ENCODE assay signal across 8 mouse cellular contexts in genomic region chr7:28301616-28302433, GRCm38 (mm10). TPM values are rescaled to one million over a fixed set of nuclear protein-coding genes. Genes with fewer than 3 reads are reported as not detected.
DNase-seq lines count a peak whose midpoint lies in the region; ATAC-seq and TF ChIP-seq lines count a peak whose summit lies in the region.

Gene Dll3, minus strand, starts transcription at chr7:28302238.

- 1% methylated on average over 30 of the region's 30 CpGs for WGBS in heart, embryonic 13.5 days
- WGBS in kidney, postnatal 0 days, result under 1% methylated on average over 30 of the region's 30 CpGs
- whole genome bisulfite sequencing in lung, embryonic 16.5 days, result 2% methylated on average over 30 of the region's 30 CpGs

- no peak within 1 kb of the TSS for H3K27ac ChIP-seq in heart, embryonic 13.5 days (replicated peaks)
- H3K27ac ChIP-seq in kidney, postnatal 0 days, result no peak within 1 kb of the TSS
- H3K27ac ChIP-seq in lung, embryonic 16.5 days (ENCODE audit: low read length), result no peak within 1 kb of the TSS

- peak; percentile 35 for DNase-seq in urinary bladder, postnatal 25 days (ENCODE audit: low spot score)
- DNase-seq in urinary bladder, adult 2 months (ENCODE audit: low spot score), result no peak
- peak; percentile 84 for DNase-seq in embryo, embryonic 10.5 days (ENCODE audit: low spot score)
- peak; percentile 68 for DNase-seq in kidney, postnatal 0 days (ENCODE audit: low spot score)
- peak; percentile 83 for DNase-seq in retina, embryonic 14.5 days (ENCODE audit: low spot score)

- H3K4me1 ChIP-seq in heart, embryonic 13.5 days, result peaks cover 15% of the 10 kb centered on the region
- H3K4me1 ChIP-seq in kidney, postnatal 0 days (replicated peaks; ENCODE audit: insufficient read depth, low read length), result peaks cover 2% of the 10 kb centered on the region; the same call in 1 of the 2 replicates
- H3K4me1 ChIP-seq in lung, embryonic 16.5 days (replicated peaks; ENCODE audit: control insufficient read depth, insufficient read depth, low read length), result peaks cover 5% of the 10 kb centered on the region

- peaks cover 70% of the 10 kb centered on the region for H3K27me3 ChIP-seq in heart, embryonic 13.5 days (replicated peaks)
- peaks cover 28% of the 10 kb centered on the region for H3K27me3 ChIP-seq in kidney, postnatal 0 days (ENCODE audit: insufficient read depth, low read length)
- H3K27me3 ChIP-seq in lung, embryonic 16.5 days (ENCODE audit: control insufficient read depth, insufficient read depth, low read depth, low read length), result peaks cover 36% of the 10 kb centered on the region

- H3K9me3 ChIP-seq in heart, embryonic 13.5 days, result no peaks in the 10 kb centered on the region
- no peaks in the 10 kb centered on the region for H3K9me3 ChIP-seq in kidney, postnatal 0 days (replicated peaks; ENCODE audit: low read length)
- no peaks in the 10 kb centered on the region for H3K9me3 ChIP-seq in lung, embryonic 16.5 days (ENCODE audit: control insufficient read depth, low read length)

- peak; percentile 74 for TF ChIP-seq CTCF in kidney, postnatal 0 days (IDR thresholded peaks at IDR 0.05; ENCODE audit: low read depth)

- peak within 1 kb of the TSS; percentile 70 for H3K4me2 ChIP-seq in heart, embryonic 13.5 days
- H3K4me2 ChIP-seq in kidney, postnatal 0 days (ENCODE audit: low read length), result peak within 1 kb of the TSS; percentile 53
- H3K4me2 ChIP-seq in lung, embryonic 16.5 days (ENCODE audit: low read depth, low read length), result peak within 1 kb of the TSS; percentile 49

- no peak for ATAC-seq in heart, embryonic 13.5 days (ENCODE audit: extremely low read depth, insufficient number of reproducible peaks, low FRiP score, low TSS enrichment)
- ATAC-seq in kidney, postnatal 0 days (replicated peaks; ENCODE audit: low FRiP score, low read depth), result no peak
- ATAC-seq in lung, embryonic 16.5 days (ENCODE audit: low read depth), result peak; percentile 65; the same call in 1 of the 2 replicates
- no peak for ATAC-seq in inflammation-experienced regulatory T-cells, adult 6 months

- H3K9ac ChIP-seq in heart, embryonic 13.5 days, result peak within 1 kb of the TSS; percentile 74
- no peak within 1 kb of the TSS for H3K9ac ChIP-seq in kidney, postnatal 0 days (ENCODE audit: low read depth, low read length)
- peak within 1 kb of the TSS; percentile 34; the same call in 1 of the 2 replicates for H3K9ac ChIP-seq in lung, embryonic 16.5 days (ENCODE audit: low read length)

- H3K36me3 ChIP-seq in heart, embryonic 13.5 days, result peaks cover 22% of the 10 kb centered on the region
- H3K36me3 ChIP-seq in kidney, postnatal 0 days (ENCODE audit: insufficient read depth, low read length), result peaks cover 20% of the 10 kb centered on the region
- peaks cover 18% of the 10 kb centered on the region for H3K36me3 ChIP-seq in lung, embryonic 16.5 days (ENCODE audit: control insufficient read depth, insufficient read depth, low read length)

- peak within 1 kb of the TSS; percentile 44 for H3K4me3 ChIP-seq in heart, embryonic 13.5 days
- H3K4me3 ChIP-seq in kidney, postnatal 0 days (replicated peaks; ENCODE audit: low read depth, low read length), result peak within 1 kb of the TSS; percentile 3; the same call in 1 of the 2 replicates
- H3K4me3 ChIP-seq in lung, embryonic 16.5 days (ENCODE audit: low read length), result peak within 1 kb of the TSS; percentile 26

RNA-seq across cellular contexts. Expression of gene Dll3, which starts in this region (rescaled TPM):
- polyA plus RNA-seq in urinary bladder, adult 2 months (2012; rRNA removed), result not detected in 2 replicates
- 0.05 and 0.19 TPM in 2 replicates for polyA plus RNA-seq in heart, embryonic 13.5 days (2015; fragmentation: Nextera tagmentation; extraction: Ambion mirVana)
- 0.43 and 0.45 TPM in 2 replicates for polyA plus RNA-seq in kidney, postnatal 0 days (2015; fragmentation: Nextera tagmentation; extraction: Ambion mirVana)
- polyA plus RNA-seq in lung, embryonic 16.5 days (2015; fragmentation: Nextera tagmentation; extraction: Ambion mirVana), result 0.20 and 0.43 TPM in 2 replicates
- not detected for polyA plus RNA-seq in inflammation-experienced regulatory T-cells, adult 6 months (2017; shearing (Covaris generic))

Comparison
In these comparisons a context has a peak if more than half of its experiments do, and no peak if none do; other contexts are left out.
1. Peak in DNase-seq, H3K4me3 ChIP-seq and H3K4me2 ChIP-seq in kidney, postnatal 0 days; RNA of the gene not detected or under 1 TPM.
2. Peak in ATAC-seq, H3K4me3 ChIP-seq, H3K9ac ChIP-seq and H3K4me2 ChIP-seq in lung, embryonic 16.5 days; RNA of the gene not detected or under 1 TPM.